Mouse (Mus musculus) MN1 (cell line): ENCODE measurements around the gene Olfr457.
A peak's percentile ranks its signal among the peaks of the same experiment; 100 is the strongest.
"Not testable (repeated sequence)": the region's sequence is repeated elsewhere in the genome, so short reads cannot be mapped to it uniquely, and the experiment has no call there.

ENCODE experiments used
- DNase-seq: peaks from one replicate; pipeline ENCODE4 v3.0.0-alpha.2; 2016; ENCODE audit warnings: low spot score

Gene Olfr457

GRCm38 (mm10) chr6:42476235-42476634, at the start of gene Olfr457:
Olfr457 (minus strand) TSS chr6:42476335.
- DNase-seq, result no peak

DNA sequence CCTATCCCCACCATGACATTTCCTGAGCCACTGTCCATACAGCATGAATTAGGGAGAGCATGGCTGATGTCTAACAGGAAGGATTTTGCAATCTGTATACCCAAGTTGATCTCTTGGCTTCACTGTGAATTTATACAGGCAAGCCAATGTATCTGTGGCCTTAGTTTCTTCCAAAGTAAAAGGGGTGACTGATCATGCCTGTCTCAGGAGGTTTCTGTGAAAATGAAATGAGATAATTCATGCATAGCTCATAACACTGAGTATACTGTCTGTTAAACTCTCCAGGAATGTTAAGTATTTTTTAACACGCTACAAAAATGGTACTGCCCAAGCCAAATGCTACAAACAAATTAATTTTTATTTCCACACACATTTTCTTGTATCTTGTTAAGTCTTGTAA, 37.3 kb upstream of the Olfr457 start:
- DNase-seq, result no peak

- DNase-seq, result no peak
Measured at GRCm38 (mm10) chr6:42509311-42509710, 33.2 kb upstream of the Olfr457 start.

DNA sequence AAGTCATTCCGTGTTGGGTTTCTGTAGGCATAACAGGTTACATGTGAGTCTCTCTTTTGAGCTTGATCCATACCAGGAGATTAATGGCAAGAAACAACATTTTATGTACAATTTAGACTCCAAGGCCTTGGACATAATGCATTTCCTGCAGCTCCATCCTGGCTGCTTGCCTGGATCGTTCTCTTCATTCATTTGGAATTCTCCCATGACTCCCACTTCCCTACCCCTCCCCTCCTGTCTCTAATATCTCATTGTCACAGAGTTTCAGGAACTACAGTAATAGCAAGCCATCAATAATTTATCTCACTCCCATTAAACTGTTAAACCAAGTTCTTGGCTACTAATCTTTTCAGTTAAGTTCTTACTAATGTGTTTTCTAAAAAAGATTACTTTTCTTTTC, 27.3 kb upstream of the Olfr457 start:
- DNase-seq, result no peak

GRCm38 (mm10) chr6:42489731-42490130, 13.6 kb upstream of the Olfr457 start:
- DNase-seq, result no peak

DNA sequence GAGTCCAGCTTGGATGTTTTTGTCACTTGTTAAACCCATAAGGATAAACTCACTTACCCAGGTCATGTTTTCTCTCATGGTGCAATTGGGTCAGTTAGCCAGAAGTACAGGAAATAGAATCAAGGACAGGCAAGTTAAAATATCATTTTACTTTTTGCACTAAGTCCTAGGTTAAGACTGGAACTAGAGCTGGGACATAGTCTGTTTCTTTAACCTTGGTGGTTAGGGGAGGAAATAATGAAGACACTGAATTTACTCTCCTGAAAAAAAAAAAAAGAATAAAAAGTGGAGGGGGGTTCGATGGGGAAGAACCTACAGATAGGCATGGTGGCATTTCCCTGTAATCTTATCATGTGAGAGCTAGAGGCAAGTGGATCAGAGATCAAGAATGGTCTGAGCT, 11.0 kb upstream of the Olfr457 start, which contains the start of gene Olfr456:
Olfr456 (minus strand) TSS at position 101 of the 400 bp plus-strand sequence.
- DNase-seq, result no peak

- no peak for DNase-seq
Measured at GRCm38 (mm10) chr6:42484633-42485032, 8.5 kb upstream of the Olfr457 start.

DNA sequence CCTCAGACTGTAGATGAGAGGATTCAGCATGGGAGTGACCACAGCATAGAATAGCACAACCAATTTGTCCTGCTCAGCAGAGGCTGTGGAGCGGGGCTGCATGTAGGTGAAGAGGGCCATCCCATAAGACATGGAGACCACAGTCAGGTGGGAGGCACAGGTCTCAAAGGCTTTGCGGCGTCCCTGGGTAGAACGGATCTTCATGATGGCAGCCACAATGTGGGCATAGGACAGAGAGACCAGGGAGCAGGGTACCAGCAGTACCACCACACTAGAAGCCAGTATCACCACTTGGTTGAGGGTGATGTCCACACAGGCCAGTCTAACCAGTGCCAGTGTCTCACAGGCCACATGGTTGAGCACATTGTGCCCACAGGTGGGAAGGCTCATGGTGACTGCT, 4.8 kb downstream of the Olfr457 start:
- DNase-seq, result not testable (repeated sequence)

DNA sequence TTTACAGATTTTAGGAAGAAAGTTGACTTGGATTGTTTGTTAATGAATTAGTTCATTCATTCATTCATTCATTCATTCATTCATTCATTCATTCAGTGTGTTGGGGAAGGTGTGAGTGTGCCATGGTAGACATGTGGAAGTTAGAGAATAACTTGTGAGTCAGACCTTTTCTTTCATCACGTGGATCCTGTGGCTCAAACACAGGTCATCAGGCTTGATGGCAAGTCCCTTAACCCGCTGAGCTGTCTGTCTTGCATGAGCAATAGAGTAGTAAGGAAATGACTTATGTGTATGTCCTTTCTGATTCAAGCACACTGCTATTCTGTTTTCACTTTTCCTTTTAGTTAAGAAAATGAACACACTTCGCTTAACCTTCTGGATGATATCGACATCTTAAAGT, 5.6 kb downstream of the Olfr457 start:
- DNase-seq, result no peak

DNA sequence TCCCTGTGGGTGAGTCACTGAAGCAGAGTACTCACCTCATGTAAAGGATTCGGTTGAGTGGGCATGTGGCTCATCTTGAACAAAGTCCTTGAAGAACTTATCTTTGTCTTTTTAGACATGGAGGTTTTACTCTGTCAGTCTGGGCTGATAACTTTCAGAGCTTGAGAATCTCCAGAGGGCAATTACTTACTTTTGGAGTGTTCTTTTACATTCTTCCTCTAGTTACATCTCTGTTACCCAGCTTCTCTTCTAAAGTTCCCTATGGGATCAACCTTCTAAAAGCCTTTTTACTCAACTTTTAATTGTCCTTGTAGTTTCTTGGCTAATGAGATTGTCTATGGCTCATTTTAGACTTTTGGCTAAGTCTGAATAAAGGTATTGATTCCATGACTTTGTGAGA, 11.0 kb downstream of the Olfr457 start, which contains the start of gene Olfr458:
Olfr458 (minus strand) TSS at position 101 of the 400 bp plus-strand sequence.
- no peak for DNase-seq

GRCm38 (mm10) chr6:42447381-42447780, 28.8 kb downstream of the Olfr457 start:
- DNase-seq, result no peak

DNA sequence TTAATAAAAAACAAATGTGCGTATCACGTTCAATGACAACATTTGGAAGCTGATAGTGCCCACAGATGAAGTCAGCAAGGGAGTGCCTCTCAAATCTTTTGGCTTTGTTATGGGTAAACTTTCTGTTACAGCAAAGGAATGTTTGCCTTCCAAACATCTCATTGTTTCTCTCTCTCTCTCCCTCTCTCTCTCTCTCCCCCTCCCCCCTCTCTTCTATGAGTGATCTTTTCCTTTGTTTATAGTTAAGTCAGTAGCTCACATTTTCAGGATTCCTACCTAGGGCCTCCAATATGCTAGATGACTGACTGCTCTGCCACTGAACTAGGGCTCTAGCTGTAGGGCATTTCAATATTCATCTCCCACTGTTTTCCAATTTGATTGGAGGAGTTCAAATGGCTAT, 31.6 kb downstream of the Olfr457 start:
- no peak for DNase-seq

- DNase-seq, result no peak
Measured at GRCm38 (mm10) chr6:42441395-42441794, 34.7 kb downstream of the Olfr457 start.

DNA sequence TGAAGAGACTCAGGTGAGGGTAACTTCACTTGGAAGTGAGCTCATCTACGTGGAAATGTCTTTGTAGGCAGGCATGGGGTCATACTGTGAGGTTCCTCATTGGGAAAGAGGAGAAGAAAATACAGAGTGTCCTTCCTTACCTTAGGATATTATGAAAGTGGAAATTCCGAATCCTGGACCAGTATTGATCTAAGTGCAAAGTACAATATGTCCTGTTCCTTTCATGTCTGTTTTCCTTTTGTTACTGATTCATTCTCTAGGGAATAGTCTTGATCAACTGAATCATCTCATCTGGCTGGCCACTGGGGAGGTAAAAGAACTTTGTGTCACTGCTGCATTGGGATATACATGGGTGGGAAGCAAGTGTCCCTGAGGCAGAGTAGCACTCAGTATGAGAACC, 40.6 kb downstream of the Olfr457 start:
- no peak for DNase-seq

DNA sequence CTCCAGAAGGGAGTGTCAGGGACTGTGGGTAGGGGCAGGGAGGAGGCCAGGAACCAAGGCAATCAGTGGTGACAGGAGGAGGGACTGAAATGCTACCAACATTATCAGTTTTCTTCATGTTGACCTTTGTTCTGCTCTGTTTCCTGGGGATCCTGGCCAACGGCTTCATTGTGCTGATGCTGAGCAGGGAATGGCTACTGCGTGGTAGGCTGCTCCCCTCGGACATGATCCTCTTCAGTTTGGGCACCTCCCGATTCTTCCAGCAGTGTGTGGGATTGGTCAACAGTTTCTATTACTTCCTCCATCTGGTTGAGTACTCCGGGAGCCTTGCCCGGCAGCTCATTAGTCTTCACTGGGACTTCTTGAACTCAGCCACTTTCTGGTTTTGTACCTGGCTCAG, 41.7 kb downstream of the Olfr457 start, which contains the start of gene Tas2r126:
Tas2r126 (plus strand) TSS at position 90 of the 400 bp plus-strand sequence.
- DNase-seq, result no peak

GRCm38 (mm10) chr6:42433554-42433953, 42.6 kb downstream of the Olfr457 start:
- peak; percentile 9 for DNase-seq

GRCm38 (mm10) chr6:42426337-42426736, 49.8 kb downstream of the Olfr457 start:
- no peak for DNase-seq

GRCm38 (mm10) chr6:42424472-42424871, 51.7 kb downstream of the Olfr457 start:
- no peak for DNase-seq

- no peak for DNase-seq
Measured at GRCm38 (mm10) chr6:42421439-42421838, 54.7 kb downstream of the Olfr457 start.

DNA sequence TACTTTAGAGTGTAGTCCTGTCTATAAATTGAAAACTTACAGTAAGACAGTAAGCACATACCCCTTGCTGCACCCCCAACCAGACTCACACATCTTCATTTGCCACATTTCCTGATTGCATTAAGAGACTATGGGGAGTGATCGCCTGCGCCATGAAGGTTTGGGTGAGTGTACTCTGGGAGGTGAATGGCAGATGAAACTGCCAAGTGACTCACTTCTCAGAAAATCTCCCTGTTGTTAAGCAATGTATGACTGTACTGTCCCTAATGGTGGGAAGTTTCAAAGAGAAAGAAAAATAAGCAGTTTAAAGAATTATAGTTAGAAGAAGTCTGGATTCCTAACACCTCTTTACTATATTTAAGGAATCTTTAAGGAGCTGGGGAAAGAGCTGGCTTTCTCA, 56.7 kb downstream of the Olfr457 start:
- DNase-seq, result no peak
